In the genomic region with DNA sequence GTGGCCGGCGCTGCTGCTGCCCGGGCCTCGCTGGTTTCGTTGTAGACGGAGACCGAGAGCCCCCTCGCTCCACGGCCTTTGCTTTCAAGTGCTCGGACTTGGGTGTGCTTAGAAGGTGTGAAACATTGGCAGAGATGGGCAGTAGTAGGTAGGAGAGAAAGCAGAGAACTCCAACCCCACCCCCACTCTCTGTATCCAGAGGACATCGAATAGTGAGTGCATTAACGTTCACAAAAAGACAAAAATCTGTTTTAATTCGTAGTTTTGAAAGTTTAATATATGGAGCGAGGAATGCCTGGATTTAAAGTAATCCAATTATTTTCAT, we compare ENCODE assay signal across 8 mouse cellular contexts.
DNase-seq lines count a peak whose midpoint lies in the region; ATAC-seq and TF ChIP-seq lines count a peak whose summit lies in the region.

No protein-coding gene starts in this region.

- peak overlapping the region; percentile 65 for H3K4me3 ChIP-seq in heart, embryonic 16.5 days (ENCODE audit: low read length)
- H3K4me3 ChIP-seq in bone marrow macrophage, adult 2 months (ENCODE audit: insufficient read depth, low read length), result peak overlapping the region; percentile 8; the same call in 1 of the 2 replicates
- H3K4me3 ChIP-seq in hindbrain, embryonic 11.5 days (ENCODE audit: low read depth, low read length), result peak overlapping the region; percentile 36
- H3K4me3 ChIP-seq in midbrain, embryonic 10.5 days, result peak overlapping the region; percentile 61

- no peaks in the 10 kb centered on the region for H3K27me3 ChIP-seq in heart, embryonic 16.5 days (ENCODE audit: control insufficient read depth, insufficient read depth, low read length)
- no peaks in the 10 kb centered on the region for H3K27me3 ChIP-seq in hindbrain, embryonic 11.5 days (ENCODE audit: control insufficient read depth, insufficient read depth, low read length)
- peaks cover 23% of the 10 kb centered on the region for H3K27me3 ChIP-seq in midbrain, embryonic 10.5 days (ENCODE audit: low read depth, poor library complexity, severe bottlenecking)

- H3K27ac ChIP-seq in heart, embryonic 16.5 days (ENCODE audit: low read length), result peak overlapping the region; percentile 95
- H3K27ac ChIP-seq in bone marrow macrophage, adult 2 months (ENCODE audit: insufficient read depth, low read depth, low read length), result no peak overlapping the region
- H3K27ac ChIP-seq in hindbrain, embryonic 11.5 days (ENCODE audit: low read depth, low read length), result 0 out of 2 replicates have a peak overlapping the region, but pooled peaks have one; percentile 34
- H3K27ac ChIP-seq in midbrain, embryonic 10.5 days (replicated peaks), result peak overlapping the region; percentile 99

- H3K4me2 ChIP-seq in heart, embryonic 16.5 days (ENCODE audit: low read depth, low read length), result peak overlapping the region; percentile 83
- H3K4me2 ChIP-seq in hindbrain, embryonic 11.5 days (replicated peaks; ENCODE audit: low read depth, low read length), result peak overlapping the region; percentile 81

- 2% methylated on average over 14 of the region's 14 CpGs for WGBS in heart, embryonic 16.5 days
- under 1% methylated on average over 14 of the region's 14 CpGs for WGBS in hindbrain, embryonic 11.5 days
- under 1% methylated on average over 14 of the region's 14 CpGs for WGBS in midbrain, embryonic 10.5 days

- no peaks in the 10 kb centered on the region for H3K36me3 ChIP-seq in heart, embryonic 16.5 days (ENCODE audit: control insufficient read depth, insufficient read depth)
- no peaks in the 10 kb centered on the region for H3K36me3 ChIP-seq in hindbrain, embryonic 11.5 days (ENCODE audit: control insufficient read depth, insufficient read depth, low read length)
- no peaks in the 10 kb centered on the region for H3K36me3 ChIP-seq in midbrain, embryonic 10.5 days

- no peak for TF ChIP-seq CTCF in bone marrow macrophage, adult 2 months (IDR thresholded peaks at IDR 0.05; ENCODE audit: low read depth, low read length)

- peaks cover 29% of the 10 kb centered on the region for H3K4me1 ChIP-seq in heart, embryonic 16.5 days (ENCODE audit: control insufficient read depth, insufficient read depth, low read length)
- 0 out of 2 replicates have a peak, but pooled peaks cover 2% of the 10 kb centered on the region for H3K4me1 ChIP-seq in bone marrow macrophage, adult 2 months (ENCODE audit: control insufficient read depth, insufficient read depth, low read length)
- peaks cover 2% of the 10 kb centered on the region; the same call in 1 of the 2 replicates for H3K4me1 ChIP-seq in hindbrain, embryonic 11.5 days (replicated peaks; ENCODE audit: control insufficient read depth, insufficient read depth, low read length)
- peaks cover 55% of the 10 kb centered on the region for H3K4me1 ChIP-seq in midbrain, embryonic 10.5 days

- no peaks in the 10 kb centered on the region for H3K9me3 ChIP-seq in heart, embryonic 16.5 days (replicated peaks; ENCODE audit: control insufficient read depth, low read length)
- H3K9me3 ChIP-seq in hindbrain, embryonic 11.5 days (ENCODE audit: control insufficient read depth, low read length), result no peaks in the 10 kb centered on the region
- no peaks in the 10 kb centered on the region for H3K9me3 ChIP-seq in midbrain, embryonic 10.5 days (replicated peaks)

- TF ChIP-seq POLR2A in bone marrow macrophage, adult 2 months (IDR thresholded peaks at IDR 0.05; ENCODE audit: borderline replicate concordance, low read depth, low read length), result no peak

- no peak for DNase-seq in heart, postnatal 25 days (ENCODE audit: low spot score)
- DNase-seq in hindbrain, embryonic 11.5 days (ENCODE audit: low spot score), result no peak
- DNase-seq in midbrain, embryonic 10.5 days (ENCODE audit: low spot score), result no peak
- no peak for DNase-seq in adrenal gland, postnatal 36 days
- no peak for DNase-seq in frontal cortex, postnatal 25 days (ENCODE audit: low spot score in 2 of 2)

- H3K9ac ChIP-seq in heart, embryonic 16.5 days (ENCODE audit: low read length), result peak overlapping the region; percentile 81
- peak overlapping the region; percentile 39; the same call in 1 of the 2 replicates for H3K9ac ChIP-seq in hindbrain, embryonic 11.5 days (ENCODE audit: low read depth, low read length)

- intact Hi-C loops in heart, postnatal 25 days (cut with DNase I), result no loop called here

- ATAC-seq in heart, embryonic 16.5 days (replicated peaks; ENCODE audit: extremely low read depth, insufficient read depth, low FRiP score), result no peak; the same call in 1 of the 2 replicates
- ATAC-seq in hindbrain, embryonic 11.5 days (ENCODE audit: low FRiP score), result no peak
- no peak; the same call in 1 of the 2 replicates for ATAC-seq in cerebellum, adult (ENCODE audit: insufficient number of reproducible peaks, low FRiP score, low TSS enrichment)

Comparison
In these comparisons a context has a peak if more than half of its experiments do, and no peak if none do; other contexts are left out.
1. H3K4me3 ChIP-seq: peak in every context shown above with its lines; median percentile 65 in heart, embryonic 16.5 days; 61 in midbrain, embryonic 10.5 days; 36 in hindbrain, embryonic 11.5 days; 8 in bone marrow macrophage, adult 2 months.